Comparison of ENCODE assay signal across 9 mouse cellular contexts in the genomic region with DNA sequence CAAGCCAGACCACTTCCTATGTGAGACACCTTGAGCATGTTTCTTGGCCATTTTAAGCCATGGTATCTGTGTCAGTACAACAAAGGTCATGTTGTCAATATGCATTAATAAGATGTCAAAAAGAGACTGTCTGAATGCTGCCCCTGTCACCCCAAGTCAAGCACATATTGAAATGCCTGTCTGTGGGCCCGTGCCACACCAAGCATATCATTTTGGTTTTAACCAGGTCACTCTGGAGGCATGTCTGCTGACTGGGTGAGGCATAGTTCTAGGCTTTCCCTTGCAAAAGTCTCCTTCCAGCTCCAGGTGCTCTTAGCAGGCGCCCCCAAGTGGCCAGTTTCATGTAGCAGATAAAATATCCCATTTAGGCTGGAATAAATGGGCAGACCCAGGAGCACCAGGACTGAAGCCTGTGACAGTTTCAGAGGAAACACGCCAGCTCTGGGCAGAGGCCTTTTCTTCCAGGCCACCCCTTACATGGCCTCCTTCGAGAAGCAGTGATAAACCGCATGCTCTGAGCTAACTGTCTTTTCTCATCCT. TPM values are rescaled to one million over a fixed set of nuclear protein-coding genes. Genes with fewer than 3 reads are reported as not detected.
DNase-seq lines count a peak whose midpoint lies in the region; ATAC-seq lines count a peak whose summit lies in the region.
"Had no signal": no experiment of that assay in that cellular context is flagged by ENCODE, and none has a peak within 500 bp of the region (broad histone marks: within the 10 kb centered on the region; RNA-seq: fewer than 3 reads in every experiment).

No protein-coding gene starts in this region.

- H3K4me1 ChIP-seq in hindbrain, embryonic 11.5 days (replicated peaks; ENCODE audit: control insufficient read depth, insufficient read depth, low read length) = no peaks in the 10 kb centered on the region
- no peaks in the 10 kb centered on the region; the same call in 1 of the 2 replicates for H3K4me1 ChIP-seq in hindbrain, embryonic 12.5 days
- 0 out of 2 replicates have a peak, but pooled peaks cover 3% of the 10 kb centered on the region for H3K4me1 ChIP-seq in embryonic facial prominence, embryonic 12.5 days
- no peaks in the 10 kb centered on the region for H3K4me1 ChIP-seq in kidney, embryonic 14.5 days (ENCODE audit: control insufficient read depth, insufficient read depth, low read length)
- H3K4me1 ChIP-seq in limb, embryonic 11.5 days (ENCODE audit: control insufficient read depth, insufficient read depth, low read length) = no peaks in the 10 kb centered on the region

- H3K9me3 ChIP-seq in hindbrain, embryonic 11.5 days (ENCODE audit: control insufficient read depth, low read length) = no peaks in the 10 kb centered on the region
- no peaks in the 10 kb centered on the region for H3K9me3 ChIP-seq in hindbrain, embryonic 12.5 days (replicated peaks)
- no peaks in the 10 kb centered on the region for H3K9me3 ChIP-seq in embryonic facial prominence, embryonic 12.5 days
- H3K9me3 ChIP-seq in kidney, embryonic 14.5 days (ENCODE audit: control insufficient read depth, low read length) = no peaks in the 10 kb centered on the region; the same call in 1 of the 2 replicates
- H3K9me3 ChIP-seq in limb, embryonic 11.5 days (ENCODE audit: control insufficient read depth, low read length) = no peaks in the 10 kb centered on the region

- no peak overlapping the region for H3K4me2 ChIP-seq in hindbrain, embryonic 11.5 days (replicated peaks; ENCODE audit: low read depth, low read length)
- H3K4me2 ChIP-seq in hindbrain, embryonic 12.5 days (replicated peaks) = no peak overlapping the region
- no peak overlapping the region for H3K4me2 ChIP-seq in embryonic facial prominence, embryonic 12.5 days (replicated peaks)
- H3K4me2 ChIP-seq in kidney, embryonic 14.5 days (replicated peaks; ENCODE audit: low read depth, low read length) = no peak overlapping the region
- no peak overlapping the region for H3K4me2 ChIP-seq in limb, embryonic 11.5 days (ENCODE audit: low read depth, severe bottlenecking)

- H3K4me3 ChIP-seq in hindbrain, embryonic 11.5 days (ENCODE audit: low read depth, low read length) = no peak overlapping the region
- H3K4me3 ChIP-seq in hindbrain, embryonic 12.5 days = no peak overlapping the region
- no peak overlapping the region for H3K4me3 ChIP-seq in embryonic facial prominence, embryonic 12.5 days
- H3K4me3 ChIP-seq in kidney, embryonic 14.5 days (ENCODE audit: low read length) = no peak overlapping the region
- H3K4me3 ChIP-seq in limb, embryonic 11.5 days (ENCODE audit: low read depth, low read length) = no peak overlapping the region

- no peak overlapping the region for H3K9ac ChIP-seq in hindbrain, embryonic 11.5 days (ENCODE audit: low read depth, low read length)
- no peak overlapping the region for H3K9ac ChIP-seq in hindbrain, embryonic 12.5 days
- H3K9ac ChIP-seq in embryonic facial prominence, embryonic 12.5 days = no peak overlapping the region
- no peak overlapping the region for H3K9ac ChIP-seq in kidney, embryonic 14.5 days (ENCODE audit: low read depth, low read length)
- H3K9ac ChIP-seq in limb, embryonic 11.5 days (ENCODE audit: low read length) = no peak overlapping the region

- DNase-seq in hindbrain, embryonic 11.5 days (ENCODE audit: low spot score) = peak; percentile 80
- peak; percentile 65 for DNase-seq in R1 (ENCODE audit: low read depth, low spot score)
- peak; percentile 83 for DNase-seq in limb, embryonic 11.5 days (ENCODE audit: low spot score)
- peak; percentile 76 to 78 for DNase-seq in right cerebral cortex, adult 2 months (ENCODE audit: low spot score in 2 of 2)
- DNase-seq in natural killer cell, adult 2 months (ENCODE audit: low spot score in 2 of 2) = no peak

- no peak overlapping the region for H3K27ac ChIP-seq in hindbrain, embryonic 11.5 days (ENCODE audit: low read depth, low read length)
- H3K27ac ChIP-seq in hindbrain, embryonic 12.5 days = no peak overlapping the region
- no peak overlapping the region for H3K27ac ChIP-seq in embryonic facial prominence, embryonic 12.5 days
- no peak overlapping the region for H3K27ac ChIP-seq in kidney, embryonic 14.5 days (ENCODE audit: low read depth, low read length)
- no peak overlapping the region for H3K27ac ChIP-seq in limb, embryonic 11.5 days (replicated peaks; ENCODE audit: low read depth, low read length)

- H3K36me3 ChIP-seq in hindbrain, embryonic 11.5 days (ENCODE audit: control insufficient read depth, insufficient read depth, low read length) = no peaks in the 10 kb centered on the region
- no peaks in the 10 kb centered on the region for H3K36me3 ChIP-seq in hindbrain, embryonic 12.5 days
- H3K36me3 ChIP-seq in embryonic facial prominence, embryonic 12.5 days = no peaks in the 10 kb centered on the region
- no peaks in the 10 kb centered on the region for H3K36me3 ChIP-seq in kidney, embryonic 14.5 days (ENCODE audit: control insufficient read depth, insufficient read depth, low read length)
- H3K36me3 ChIP-seq in limb, embryonic 11.5 days (ENCODE audit: control insufficient read depth, insufficient read depth, low read length) = no peaks in the 10 kb centered on the region

- peaks cover 2% of the 10 kb centered on the region; the same call in 1 of the 2 replicates for H3K27me3 ChIP-seq in hindbrain, embryonic 11.5 days (ENCODE audit: control insufficient read depth, insufficient read depth, low read length)
- H3K27me3 ChIP-seq in hindbrain, embryonic 12.5 days = peaks cover 11% of the 10 kb centered on the region
- peaks cover 22% of the 10 kb centered on the region for H3K27me3 ChIP-seq in embryonic facial prominence, embryonic 12.5 days
- peaks cover 21% of the 10 kb centered on the region for H3K27me3 ChIP-seq in kidney, embryonic 14.5 days (ENCODE audit: control insufficient read depth, insufficient read depth, low read length)
- peaks cover 10% of the 10 kb centered on the region for H3K27me3 ChIP-seq in limb, embryonic 11.5 days (ENCODE audit: control insufficient read depth, insufficient read depth, low read length)

- peak; percentile 51; the same call in 1 of the 2 replicates for ATAC-seq in hindbrain, embryonic 11.5 days (ENCODE audit: low FRiP score)
- no peak for ATAC-seq in hindbrain, embryonic 12.5 days (ENCODE audit: low FRiP score)
- ATAC-seq in embryonic facial prominence, embryonic 12.5 days (ENCODE audit: insufficient number of reproducible peaks, insufficient read depth, low FRiP score, low TSS enrichment) = peak; percentile 24; the same call in 1 of the 2 replicates
- ATAC-seq in kidney, embryonic 14.5 days (ENCODE audit: low FRiP score, low TSS enrichment) = 0 out of 2 replicates have a peak, but pooled peaks have one; percentile 5
- ATAC-seq in limb, embryonic 11.5 days (ENCODE audit: insufficient number of reproducible peaks, low FRiP score, low TSS enrichment, low read depth) = no peak

- WGBS in hindbrain, embryonic 11.5 days = 47% methylated on average over 5 of the region's 5 CpGs
- WGBS in hindbrain, embryonic 12.5 days = 39% methylated on average over 5 of the region's 5 CpGs
- WGBS in embryonic facial prominence, embryonic 12.5 days = 36% methylated on average over 5 of the region's 5 CpGs
- 40% methylated on average over 5 of the region's 5 CpGs for WGBS in kidney, embryonic 14.5 days
- WGBS in limb, embryonic 11.5 days = 40% methylated on average over 5 of the region's 5 CpGs

RNA-seq across cellular contexts. Expression of gene Gdf2, which starts 7.0 kb away (rescaled TPM):
- 0.08 TPM in 1 of 2 replicates, not detected in the other for polyA plus RNA-seq in hindbrain, embryonic 11.5 days (2014; fragmentation: Nextera tagmentation; extraction: Ambion mirVana)
- 0.06 TPM in 1 of 2 replicates, not detected in the other for polyA plus RNA-seq in hindbrain, embryonic 12.5 days (2016; fragmentation: Nextera tagmentation; extraction: Ambion mirVana)
- polyA plus RNA-seq in embryonic facial prominence, embryonic 12.5 days (2016; fragmentation: Nextera tagmentation; extraction: Ambion mirVana) = not detected in 2 replicates
- not detected in 2 replicates for polyA plus RNA-seq in kidney, embryonic 14.5 days (2014; fragmentation: Nextera tagmentation; extraction: Ambion mirVana)
- polyA plus RNA-seq in limb, embryonic 11.5 days (2014; fragmentation: Nextera tagmentation; extraction: Ambion mirVana) = 0.04 TPM in 1 of 2 replicates, not detected in the other
- polyA plus RNA-seq: neural tube, embryonic 14.5 days had no signal

RNA-seq across cellular contexts. Expression of gene Gdf10, which starts 10.5 kb away (rescaled TPM):
- 9.5 and 10.6 TPM in 2 replicates for polyA plus RNA-seq in hindbrain, embryonic 11.5 days (2014; fragmentation: Nextera tagmentation; extraction: Ambion mirVana)
- polyA plus RNA-seq in hindbrain, embryonic 12.5 days (2016; fragmentation: Nextera tagmentation; extraction: Ambion mirVana) = 17.8 and 23.7 TPM in 2 replicates
- polyA plus RNA-seq in embryonic facial prominence, embryonic 12.5 days (2016; fragmentation: Nextera tagmentation; extraction: Ambion mirVana) = 18.6 and 20.6 TPM in 2 replicates
- 0.79 and 0.88 TPM in 2 replicates for polyA plus RNA-seq in kidney, embryonic 14.5 days (2014; fragmentation: Nextera tagmentation; extraction: Ambion mirVana)
- polyA plus RNA-seq in limb, embryonic 11.5 days (2014; fragmentation: Nextera tagmentation; extraction: Ambion mirVana) = 4.9 and 5.3 TPM in 2 replicates

RNA-seq across cellular contexts. Expression of gene Rbp3, which starts 20.0 kb away (rescaled TPM):
- not detected in 2 replicates for polyA plus RNA-seq in hindbrain, embryonic 11.5 days (2014; fragmentation: Nextera tagmentation; extraction: Ambion mirVana)
- not detected in 2 replicates for polyA plus RNA-seq in hindbrain, embryonic 12.5 days (2016; fragmentation: Nextera tagmentation; extraction: Ambion mirVana)
- polyA plus RNA-seq in embryonic facial prominence, embryonic 12.5 days (2016; fragmentation: Nextera tagmentation; extraction: Ambion mirVana) = 0.05 and 0.09 TPM in 2 replicates
- not detected in 2 replicates for polyA plus RNA-seq in kidney, embryonic 14.5 days (2014; fragmentation: Nextera tagmentation; extraction: Ambion mirVana)
- not detected in 2 replicates for polyA plus RNA-seq in limb, embryonic 11.5 days (2014; fragmentation: Nextera tagmentation; extraction: Ambion mirVana)
- polyA plus RNA-seq: neural tube, embryonic 14.5 days had no signal

RNA-seq across cellular contexts. Expression of gene Zfp488, which starts 44.7 kb away (rescaled TPM):
- polyA plus RNA-seq in hindbrain, embryonic 11.5 days (2014; fragmentation: Nextera tagmentation; extraction: Ambion mirVana) = 0.10 and 0.20 TPM in 2 replicates
- polyA plus RNA-seq in hindbrain, embryonic 12.5 days (2016; fragmentation: Nextera tagmentation; extraction: Ambion mirVana) = 0.25 and 0.34 TPM in 2 replicates
- 0.43 and 0.59 TPM in 2 replicates for polyA plus RNA-seq in embryonic facial prominence, embryonic 12.5 days (2016; fragmentation: Nextera tagmentation; extraction: Ambion mirVana)
- polyA plus RNA-seq in kidney, embryonic 14.5 days (2014; fragmentation: Nextera tagmentation; extraction: Ambion mirVana) = not detected in 2 replicates
- 0.08 and 0.09 TPM in 2 replicates for polyA plus RNA-seq in limb, embryonic 11.5 days (2014; fragmentation: Nextera tagmentation; extraction: Ambion mirVana)

Comparison
In these comparisons a context has a peak if more than half of its experiments do, and no peak if none do; other contexts are left out.
1. ATAC-seq: peak in hindbrain, embryonic 11.5 days (single experiment), embryonic facial prominence, embryonic 12.5 days (single experiment) and kidney, embryonic 14.5 days (single experiment); none in hindbrain, embryonic 12.5 days (single experiment) and limb, embryonic 11.5 days (single experiment).
2. DNase-seq: peak in hindbrain, embryonic 11.5 days (single experiment), R1 (single experiment), limb, embryonic 11.5 days (single experiment) and right cerebral cortex, adult 2 months (2 of 2); none in natural killer cell, adult 2 months (0 of 2).